25 mouse cellular contexts compared by ENCODE assay signal in genomic region chr8:70462516-70462813, GRCm38 (mm10). TPM values are rescaled to one million over a fixed set of nuclear protein-coding genes. Genes with fewer than 3 reads are reported as not detected.
DNase-seq lines count a peak whose midpoint lies in the region; ATAC-seq and TF ChIP-seq lines count a peak whose summit lies in the region.
"Had no signal": no experiment of that assay in that cellular context is flagged by ENCODE, and none has a peak within 500 bp of the region (broad histone marks: within the 10 kb centered on the region; RNA-seq: fewer than 3 reads in every experiment).

No protein-coding gene starts in this region.

- DNase-seq in frontal cortex, postnatal 10 days (ENCODE audit: low spot score in 2 of 2), result no peak
- peak; percentile 24 for DNase-seq in layer of hippocampus, adult 11-12 months (ENCODE audit: low spot score)
- no peak for DNase-seq in layer of hippocampus, postnatal 36 days
- no peak for DNase-seq in testis, postnatal 14 days (ENCODE audit: low spot score)
- DNase-seq: cerebellum, adult 9-10 months; heart, postnatal 4 days; kidney, adult 2 months; right cerebral cortex, postnatal 14 days; spleen, adult 18-20 months; thymus, postnatal 25 days had no signal

- peaks cover 38% of the 10 kb centered on the region for H3K79me2 ChIP-seq in myocyte (ENCODE audit: control insufficient read depth, insufficient read depth)

- H3K4me1 ChIP-seq in testis, adult 2 months (ENCODE audit: control insufficient read depth, insufficient read depth, low read length), result peaks cover 11% of the 10 kb centered on the region
- no peaks in the 10 kb centered on the region for H3K4me1 ChIP-seq in forebrain, embryonic 16.5 days (replicated peaks; ENCODE audit: control insufficient read depth, insufficient read depth, low read length)
- H3K4me1 ChIP-seq: forebrain, embryonic 15.5 days had no signal

- peak overlapping the region; percentile 59 for H3K27ac ChIP-seq in testis, adult 2 months (ENCODE audit: control insufficient read depth, insufficient read depth, low read depth, low read length)
- no peak overlapping the region for H3K27ac ChIP-seq in forebrain, embryonic 16.5 days (ENCODE audit: low read length)
- H3K27ac ChIP-seq: embryonic facial prominence, embryonic 15.5 days; forebrain, embryonic 15.5 days; hindbrain, embryonic 14.5 days; kidney, postnatal 0 days; liver, embryonic 15.5 days; macrophage had no signal

- H3K9ac ChIP-seq in forebrain, embryonic 16.5 days (replicated peaks; ENCODE audit: low read depth, low read length), result no peak overlapping the region
- H3K9ac ChIP-seq: embryonic facial prominence, embryonic 15.5 days; forebrain, embryonic 15.5 days; hindbrain, embryonic 14.5 days; liver, embryonic 15.5 days had no signal

- no peak overlapping the region for H3K4me3 ChIP-seq in testis, adult 2 months (ENCODE audit: control insufficient read depth, low read depth, low read length)
- no peak overlapping the region for H3K4me3 ChIP-seq in myocyte
- no peak overlapping the region for H3K4me3 ChIP-seq in forebrain, embryonic 16.5 days (replicated peaks; ENCODE audit: low read length)
- H3K4me3 ChIP-seq: embryonic facial prominence, embryonic 15.5 days; forebrain, embryonic 15.5 days; liver, embryonic 15.5 days had no signal

- H3K36me3 ChIP-seq in testis, adult 2 months (ENCODE audit: control insufficient read depth, insufficient read depth, low read length), result no peaks in the 10 kb centered on the region
- H3K36me3 ChIP-seq in myocyte (ENCODE audit: control insufficient read depth, insufficient read depth), result peaks cover 5% of the 10 kb centered on the region
- H3K36me3 ChIP-seq in forebrain, embryonic 16.5 days (ENCODE audit: control insufficient read depth, insufficient read depth), result no peaks in the 10 kb centered on the region
- H3K36me3 ChIP-seq: forebrain, embryonic 15.5 days; liver, embryonic 15.5 days had no signal

- TF ChIP-seq POLR2A in testis, adult 2 months (IDR thresholded peaks at IDR 0.05; ENCODE audit: control insufficient read depth, low read depth, low read length), result no peak
- TF ChIP-seq POLR2A in myocyte (IDR thresholded peaks at IDR 0.05; ENCODE audit: insufficient read length, low read depth), result no peak

- no peak for TF ChIP-seq CTCF in testis, adult 2 months (IDR thresholded peaks at IDR 0.05; ENCODE audit: control insufficient read depth, insufficient read depth, insufficient replicate concordance, low read depth, low read length)

- peak overlapping the region; percentile 85 for H3K4me2 ChIP-seq in myocyte (ENCODE audit: low read depth)
- no peak overlapping the region for H3K4me2 ChIP-seq in forebrain, embryonic 16.5 days (ENCODE audit: low read length)
- H3K4me2 ChIP-seq: embryonic facial prominence, embryonic 15.5 days; forebrain, embryonic 15.5 days; hindbrain, embryonic 14.5 days; liver, embryonic 15.5 days; midbrain, embryonic 11.5 days had no signal

- WGBS in forebrain, embryonic 16.5 days, result 92% methylated on average over 8 of the region's 8 CpGs

- no peak overlapping the region for H3ac ChIP-seq in myocyte (ENCODE audit: control insufficient read depth, insufficient read length)

- no peaks in the 10 kb centered on the region for H3K9me3 ChIP-seq in forebrain, embryonic 16.5 days (ENCODE audit: control insufficient read depth, low read length)
- H3K9me3 ChIP-seq: embryonic facial prominence, embryonic 15.5 days; forebrain, embryonic 15.5 days; liver, embryonic 15.5 days had no signal

- no peaks in the 10 kb centered on the region for H3K27me3 ChIP-seq in testis, adult 2 months (ENCODE audit: control insufficient read depth, insufficient read depth, low read length)
- H3K27me3 ChIP-seq in myocyte (ENCODE audit: control insufficient read depth, insufficient read depth, insufficient read length), result no peaks in the 10 kb centered on the region
- H3K27me3 ChIP-seq in forebrain, embryonic 16.5 days (replicated peaks; ENCODE audit: control insufficient read depth, insufficient read depth, low read length), result no peaks in the 10 kb centered on the region
- H3K27me3 ChIP-seq: embryonic facial prominence, embryonic 15.5 days; forebrain, embryonic 15.5 days; liver, embryonic 15.5 days had no signal

- peak; percentile 25; the same call in 1 of the 2 replicates for ATAC-seq in frontal cortex, adult (ENCODE audit: low TSS enrichment)
- ATAC-seq in forebrain, embryonic 16.5 days, result no peak
- ATAC-seq: CD4-positive, CD25-positive, alpha-beta regulatory T cell, adult 4 months; forebrain, embryonic 15.5 days; inflammation-experienced regulatory T-cells, adult 6 months had no signal

TF ChIP-seq in myocyte, 11 proteins besides CTCF, POLR2A, EP300 and RAD21:
- no peak for TF ChIP-seq CEBPB (IDR thresholded peaks at IDR 0.05; ENCODE audit: insufficient read depth, poor library complexity, severe bottlenecking)
- TF ChIP-seq REST (IDR thresholded peaks at IDR 0.05; ENCODE audit: insufficient read depth, insufficient read length), result no peak
- TF ChIP-seq POLR2AphosphoS2 (IDR thresholded peaks at IDR 0.05; ENCODE audit: insufficient read length, low read depth), result no peak
- TF ChIP-seq USF1 (IDR thresholded peaks at IDR 0.05; ENCODE audit: low read depth), result no peak
- TF ChIP-seq MYOG (IDR thresholded peaks at IDR 0.05; ENCODE audit: control insufficient read depth in 1 of 3, insufficient read depth in 1 of 3, insufficient read length in 2 of 3, low read depth in 2 of 3), result peak in 1 of 3 experiments; percentile 20
- peak in 2 of 3 experiments; percentile 18 to 67 for TF ChIP-seq MYOD1 (IDR thresholded peaks at IDR 0.05; ENCODE audit: control insufficient read depth in 1 of 3, insufficient read length in 2 of 3, low read depth in 2 of 3)

RNA-seq across cellular contexts. Expression of gene Klhl26, which starts 14.3 kb away (rescaled TPM):
- 10 to 100 TPM; 57.4 to 59.0 TPM for total RNA-seq in layer of hippocampus, postnatal 36 days (2021)
- polyA plus RNA-seq in testis, adult 2 months (2012; rRNA removed), result 3.6 and 4.8 TPM in 2 replicates
- polyA plus RNA-seq in myocyte (2012; fragmentation: generic; extraction: Trizol), result 32.5 TPM
- polyA plus RNA-seq in forebrain, embryonic 16.5 days (2015; fragmentation: Nextera tagmentation; extraction: Ambion mirVana), result 23.1 and 26.2 TPM in 2 replicates

RNA-seq across cellular contexts. Expression of gene Crtc1, which starts 23.1 kb away (rescaled TPM):
- total RNA-seq in layer of hippocampus, postnatal 36 days (2021), result 100 to 1,000 TPM; 181 to 187 TPM
- 11.3 and 12.3 TPM in 2 replicates for polyA plus RNA-seq in testis, adult 2 months (2012; rRNA removed)
- polyA plus RNA-seq in myocyte (2012; fragmentation: generic; extraction: Trizol), result 9.6 TPM
- 41.1 and 51.0 TPM in 2 replicates for polyA plus RNA-seq in forebrain, embryonic 16.5 days (2015; fragmentation: Nextera tagmentation; extraction: Ambion mirVana)

RNA-seq across cellular contexts. Expression of gene Tmem59l, which starts 24.7 kb away (rescaled TPM):
- 100 to 1,000 TPM; 312 to 335 TPM for total RNA-seq in layer of hippocampus, postnatal 36 days (2021)
- 62.6 and 62.9 TPM in 2 replicates for polyA plus RNA-seq in testis, adult 2 months (2012; rRNA removed)
- polyA plus RNA-seq in myocyte (2012; fragmentation: generic; extraction: Trizol), result 0.04 TPM
- polyA plus RNA-seq in forebrain, embryonic 16.5 days (2015; fragmentation: Nextera tagmentation; extraction: Ambion mirVana), result 74.9 and 90.8 TPM in 2 replicates
- total RNA-seq: granulocyte monocyte progenitor cell, adult 5-6 weeks; heart, postnatal 4 days; neutrophil, adult 5-6 weeks had no signal
- polyA plus RNA-seq: CD4-positive, CD25-positive, alpha-beta regulatory T cell, adult 4 months; liver, embryonic 15.5 days; macrophage had no signal

RNA-seq across cellular contexts. Expression of gene Crlf1, which starts 30.5 kb away (rescaled TPM):
- 10 to 100 TPM; 42.9 to 45.2 TPM for total RNA-seq in layer of hippocampus, postnatal 36 days (2021)
- 126 and 137 TPM in 2 replicates for polyA plus RNA-seq in testis, adult 2 months (2012; rRNA removed)
- 99.1 TPM for polyA plus RNA-seq in myocyte (2012; fragmentation: generic; extraction: Trizol)
- 6.1 and 8.2 TPM in 2 replicates for polyA plus RNA-seq in forebrain, embryonic 16.5 days (2015; fragmentation: Nextera tagmentation; extraction: Ambion mirVana)
- total RNA-seq: granulocyte monocyte progenitor cell, adult 5-6 weeks; neutrophil, adult 5-6 weeks had no signal
- polyA plus RNA-seq: CD4-positive, CD25-positive, alpha-beta regulatory T cell, adult 4 months; inflammation-experienced regulatory T-cells, adult 6 months; macrophage had no signal

RNA-seq across cellular contexts. Expression of gene Rex1bd, which starts 44.1 kb away (rescaled TPM):
- 100 to 1,000 TPM in 1 of 2 experiments, 10 to 100 TPM in 1; 97.5 to 102 TPM for total RNA-seq in layer of hippocampus, postnatal 36 days (2021)
- polyA plus RNA-seq in testis, adult 2 months (2012; rRNA removed), result 23.9 and 26.9 TPM in 2 replicates
- polyA plus RNA-seq in myocyte (2012; fragmentation: generic; extraction: Trizol), result 259 TPM
- polyA plus RNA-seq in forebrain, embryonic 16.5 days (2015; fragmentation: Nextera tagmentation; extraction: Ambion mirVana), result 149 and 157 TPM in 2 replicates

Comparison
In these comparisons a context has a peak if more than half of its experiments do, and no peak if none do; other contexts are left out.
1. RNA of gene Tmem59l, which starts 24.7 kb away (polyA plus RNA-seq): 74.9 to 90.8 TPM in forebrain, embryonic 16.5 days and 62.6 to 62.9 TPM in testis, adult 2 months; 0.04 TPM in myocyte (single experiment); every median in the first group is over 10 times any median in the second.